Mouse (Mus musculus): Measurements from ENCODE around the gene Apol7b.

Gene Apol7b

DNA sequence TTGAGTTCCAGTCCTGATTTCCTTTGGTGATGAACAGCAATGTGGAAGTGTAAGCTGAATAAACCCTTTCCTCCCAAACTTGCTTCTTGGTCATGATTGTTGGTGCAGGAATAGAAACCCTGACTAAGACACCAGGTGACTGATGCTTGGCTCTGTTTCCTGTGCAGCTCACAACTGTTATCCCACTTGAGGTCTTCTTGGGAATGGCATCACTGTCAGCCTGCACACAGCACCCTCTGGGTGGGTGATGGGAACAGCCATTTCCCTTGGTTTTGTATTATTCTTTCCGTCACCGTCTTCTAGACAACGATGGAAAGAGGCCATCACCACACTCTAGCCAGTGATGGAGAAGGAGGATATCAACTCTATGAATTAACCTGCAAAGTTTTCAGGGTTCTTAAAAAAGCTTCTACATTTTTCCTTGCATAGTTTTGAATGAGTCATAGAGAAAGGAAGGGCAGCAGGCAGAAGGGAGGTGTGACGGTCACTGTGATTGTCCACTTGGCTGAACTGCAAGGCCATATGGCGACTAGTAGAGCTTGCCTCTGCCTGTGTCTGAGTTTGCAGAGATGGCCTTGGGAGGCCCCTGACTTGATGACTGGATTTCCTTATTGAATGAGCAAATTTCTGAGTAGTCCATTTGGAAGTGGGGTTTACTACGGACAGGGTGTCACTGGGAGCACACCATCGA is 62.8 kb downstream of the Apol7b start:
- CTCF ChIA-PET, result no interaction called here

DNA sequence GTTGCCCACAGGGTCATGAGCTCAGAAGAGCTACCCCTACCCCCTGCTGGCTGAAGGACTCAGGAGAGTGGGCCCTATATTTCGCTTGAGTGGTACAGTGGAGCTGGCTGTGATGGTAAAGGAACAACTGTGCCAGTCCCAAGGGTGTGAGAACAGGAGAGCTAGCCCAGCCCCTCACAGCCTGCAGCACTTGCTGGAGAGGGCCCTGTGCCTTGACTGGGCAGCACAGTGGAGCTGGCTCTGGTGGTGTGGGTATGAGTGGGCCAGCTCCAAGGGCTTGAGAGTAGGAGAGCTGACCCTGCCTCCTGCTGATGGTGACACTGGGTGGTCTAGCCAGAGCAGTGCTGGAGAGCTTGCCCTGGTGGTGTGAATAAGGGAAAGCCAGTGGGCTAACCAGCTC is 64.4 kb downstream of the Apol7b start:
- CTCF ChIA-PET, result no interaction called here

DNA sequence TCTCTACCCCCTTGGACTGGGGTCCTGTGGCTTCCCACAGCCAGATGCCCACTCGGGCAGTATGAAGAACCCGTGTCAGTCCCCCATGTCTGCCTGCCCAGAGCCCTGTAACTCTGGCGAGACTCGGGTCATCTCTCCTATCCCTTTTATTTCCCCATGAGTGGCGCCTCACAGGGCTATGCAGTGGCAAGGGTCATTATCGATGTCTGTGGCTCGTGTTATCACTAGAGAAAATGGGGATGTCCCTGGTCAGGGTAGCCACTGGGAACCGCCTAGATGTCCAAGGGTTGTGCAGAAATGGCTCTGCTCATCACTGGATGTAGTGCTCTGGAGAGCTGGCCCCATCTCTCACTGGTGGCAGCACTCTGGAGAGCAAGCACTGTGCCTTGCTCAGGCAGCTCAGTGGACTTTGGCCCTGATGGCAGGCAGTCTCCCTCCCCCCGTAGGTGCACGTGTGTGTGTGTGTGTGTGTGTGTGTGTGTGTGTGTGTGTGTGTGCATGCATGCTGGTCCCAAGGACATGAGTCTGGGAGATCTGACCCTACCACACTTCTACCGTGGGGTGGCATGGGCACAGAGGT is 64.9 kb downstream of the Apol7b start:
- CTCF ChIA-PET, result no interaction called here

GRCm38 (mm10) chr15:77381481-77381880 is 65.8 kb downstream of the Apol7b start:
- CTCF ChIA-PET, result no interaction called here

- CTCF ChIA-PET, result no interaction called here
Measured at GRCm38 (mm10) chr15:77379921-77380320, 67.4 kb downstream of the Apol7b start.

- CTCF ChIA-PET, result no interaction called here
Measured at GRCm38 (mm10) chr15:77377419-77377818, 69.9 kb downstream of the Apol7b start.

DNA sequence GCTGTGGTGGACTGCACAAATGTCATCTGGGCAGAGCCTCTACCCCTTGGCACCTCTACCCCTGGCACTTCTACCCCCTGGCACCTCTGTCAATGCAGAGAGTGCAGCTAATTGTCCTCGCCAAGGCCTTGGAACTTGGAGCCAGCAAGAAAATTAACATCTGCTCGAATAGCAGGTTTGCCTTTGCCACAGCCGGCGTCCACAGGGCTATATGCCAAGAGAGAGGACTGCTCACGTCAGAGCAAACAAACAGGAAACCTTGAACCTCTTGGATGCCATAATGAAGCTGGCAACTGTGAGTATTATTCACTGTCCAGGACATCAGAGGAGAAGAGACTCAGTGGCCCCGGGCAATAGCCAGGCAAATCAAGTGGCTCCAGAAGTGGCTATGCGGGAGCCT is 70.4 kb downstream of the Apol7b start:
- CTCF ChIA-PET, result no interaction called here

Measured in spleen, embryonic (tissue).